Mouse (Mus musculus) fat pad, adult 2 months (tissue): ENCODE measurements around the gene Adgrg5.

Source experiments
- DNase-seq: peaks from one replicate; pipeline ENCODE4 v3.0.0-alpha.2; 2011; ENCODE audit warnings: low read depth, low spot score; ENCODE audit errors: extremely low read depth

Adgrg5 gene

DNA sequence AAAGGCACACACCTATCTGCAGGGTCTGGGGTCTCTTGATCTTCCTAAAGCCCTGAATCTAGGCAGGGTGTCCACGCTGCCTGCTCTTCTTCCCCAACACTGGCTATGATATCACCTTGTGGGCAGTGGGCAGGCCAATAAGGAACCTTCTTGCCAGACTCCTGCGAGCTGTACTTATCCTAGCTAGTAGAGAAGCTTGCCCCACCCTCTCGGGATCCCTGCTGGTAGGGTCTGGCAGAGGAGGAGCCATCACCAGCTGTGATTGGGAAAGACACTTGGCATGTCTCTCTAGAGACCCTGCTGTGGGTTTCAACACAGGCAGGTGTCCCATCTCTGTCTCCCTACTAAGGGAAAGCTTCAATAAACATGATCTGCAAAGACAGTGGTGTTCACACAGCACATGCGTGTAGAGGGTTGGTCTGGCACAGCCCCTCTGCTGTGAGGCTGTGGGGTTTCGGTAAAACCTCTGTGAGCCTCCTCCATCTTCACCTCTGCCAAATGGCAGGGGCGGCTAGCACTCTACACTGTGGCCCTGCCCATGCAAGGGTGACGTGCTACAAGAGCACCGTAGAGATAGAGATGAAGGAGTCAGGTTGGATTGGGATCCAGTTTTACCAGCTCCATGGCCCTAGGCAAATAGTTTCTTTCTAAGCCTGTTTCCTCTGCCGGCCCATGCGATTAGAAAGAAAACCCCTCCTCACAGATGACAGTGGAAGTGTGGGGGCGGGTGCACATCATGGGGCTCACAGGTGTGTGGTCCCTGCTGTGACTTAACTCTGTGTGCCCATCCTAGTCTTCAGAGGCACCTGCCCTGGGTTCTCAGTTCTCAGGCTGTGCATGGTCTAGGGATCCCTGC, 67.3 kb downstream of the Adgrg5 start:
- DNase-seq, result peak; percentile 66

DNA sequence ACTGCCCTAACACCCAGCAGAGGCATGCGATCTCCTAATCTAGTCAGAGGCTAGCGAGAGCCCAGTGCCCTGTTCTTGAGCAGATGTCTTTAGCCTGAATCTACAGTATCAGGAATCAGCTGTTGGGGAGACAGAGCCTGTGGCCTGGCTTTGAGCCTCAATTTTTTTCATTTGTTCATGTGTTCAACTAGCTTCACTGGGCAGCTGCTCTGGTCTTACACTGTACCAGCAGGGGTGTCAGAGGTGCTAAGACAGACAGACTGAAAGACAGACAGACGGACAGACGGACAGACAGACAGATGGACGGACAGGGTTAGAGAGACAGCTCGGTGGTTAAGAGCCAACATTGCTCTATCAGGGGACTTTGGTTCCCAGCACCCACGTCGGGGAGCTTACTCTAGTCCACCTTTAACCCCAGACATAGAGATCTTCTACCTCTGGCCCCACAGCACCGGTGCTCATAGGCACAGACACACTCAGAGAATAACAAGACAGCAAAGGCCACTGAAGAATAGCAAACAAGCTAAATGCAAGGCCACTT, 68.0 kb downstream of the Adgrg5 start:
- DNase-seq, result no peak

DNA sequence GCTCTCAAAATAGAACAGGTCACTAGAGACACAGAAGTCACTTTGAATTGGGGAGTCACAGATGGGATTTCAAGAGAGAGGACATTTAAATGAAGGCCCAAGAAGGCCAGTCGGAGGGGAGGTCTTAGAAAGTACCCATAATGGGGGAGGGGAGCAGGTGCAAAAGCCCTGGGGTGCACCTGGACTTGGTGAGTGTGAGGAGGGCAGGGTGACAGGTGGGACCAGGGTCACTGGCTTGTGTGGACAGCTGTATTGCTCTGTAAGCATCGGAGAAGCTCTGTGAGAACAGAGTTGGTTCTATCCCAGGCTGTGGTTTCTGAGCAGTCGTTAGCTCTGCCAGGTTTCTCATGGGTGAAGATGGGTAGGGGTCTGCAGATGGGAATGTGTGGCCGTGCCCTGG, 68.5 kb downstream of the Adgrg5 start:
- no peak for DNase-seq

DNA sequence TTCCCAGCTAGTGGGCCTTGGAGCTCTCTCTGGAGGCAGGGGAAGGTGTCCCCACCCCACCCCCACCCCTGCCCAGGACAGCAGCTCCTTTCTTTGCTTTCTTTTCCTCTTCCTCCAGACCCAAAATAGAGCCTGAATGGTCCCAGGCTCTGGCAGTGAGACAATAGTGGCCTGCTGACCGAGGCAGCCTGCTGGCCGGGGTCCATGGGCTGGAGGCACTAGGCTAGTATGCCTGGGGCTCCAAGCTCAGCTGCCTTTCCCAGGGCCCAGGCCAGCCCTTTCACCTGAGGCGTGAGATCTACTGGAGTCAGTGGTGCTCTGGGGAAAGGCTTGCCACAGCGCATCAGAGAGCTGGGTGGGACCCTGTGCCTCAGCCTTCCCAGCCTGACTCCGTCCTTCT, 69.0 kb downstream of the Adgrg5 start:
- no peak for DNase-seq
